Mouse (Mus musculus): ENCODE measurements around the gene Wdr25. TPM values are rescaled to one million over a fixed set of nuclear protein-coding genes. Genes with fewer than 3 reads are reported as not detected.

Gene Wdr25
- total RNA-seq, 2 experiments from 2014 or later = 6.6 to 7.1 TPM

DNA sequence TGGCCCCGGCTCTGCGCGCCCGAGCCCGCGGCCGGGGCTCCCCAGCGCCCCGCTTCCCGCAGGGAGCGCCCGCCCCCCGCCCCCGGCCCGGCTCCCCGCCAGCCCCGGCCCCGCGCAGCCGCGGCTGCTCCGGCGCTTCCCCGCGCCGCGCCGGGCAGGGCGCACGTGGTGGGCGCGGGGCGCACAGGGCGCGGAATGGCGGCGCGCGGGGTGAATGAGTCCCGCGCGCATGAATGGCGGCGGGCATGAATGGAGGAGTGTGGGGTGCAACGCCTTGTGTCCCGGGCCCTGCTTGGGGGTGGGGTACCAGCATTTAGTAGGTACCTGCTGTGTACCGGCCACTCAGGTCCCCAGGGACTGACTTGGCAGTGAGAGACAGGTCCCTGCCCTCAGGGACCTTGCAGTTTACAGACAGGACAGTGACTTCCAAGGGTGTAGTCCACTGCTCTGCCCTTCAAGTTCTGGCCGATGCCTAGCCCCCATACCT lies 174.8 kb downstream of the Wdr25 start, which contains the start of gene Begain:
Gene Begain, minus strand, starts transcription at position 51 of the 487 bp plus-strand sequence.
- DNase-seq = no peak

DNA sequence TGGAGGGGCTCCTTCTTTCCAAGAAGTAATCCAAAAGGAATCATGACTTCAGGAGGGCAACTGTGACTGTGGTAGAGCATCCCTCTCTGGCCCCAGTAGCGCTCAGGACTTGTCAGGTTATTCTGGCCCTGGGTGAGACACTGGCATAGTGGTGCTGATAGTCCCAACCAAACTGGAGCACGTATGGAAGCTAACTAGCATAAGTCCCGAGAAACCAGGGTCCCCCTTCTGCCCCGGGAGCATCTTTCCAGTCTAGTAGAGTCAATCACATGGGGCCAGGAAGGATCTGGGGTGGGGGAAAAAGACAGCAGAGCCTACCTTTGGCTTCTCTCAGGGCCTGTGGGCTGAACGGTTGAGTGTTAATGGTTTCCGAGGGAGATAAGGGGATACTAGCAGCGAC lies 175.3 kb downstream of the Wdr25 start:
- DNase-seq = no peak

DNA sequence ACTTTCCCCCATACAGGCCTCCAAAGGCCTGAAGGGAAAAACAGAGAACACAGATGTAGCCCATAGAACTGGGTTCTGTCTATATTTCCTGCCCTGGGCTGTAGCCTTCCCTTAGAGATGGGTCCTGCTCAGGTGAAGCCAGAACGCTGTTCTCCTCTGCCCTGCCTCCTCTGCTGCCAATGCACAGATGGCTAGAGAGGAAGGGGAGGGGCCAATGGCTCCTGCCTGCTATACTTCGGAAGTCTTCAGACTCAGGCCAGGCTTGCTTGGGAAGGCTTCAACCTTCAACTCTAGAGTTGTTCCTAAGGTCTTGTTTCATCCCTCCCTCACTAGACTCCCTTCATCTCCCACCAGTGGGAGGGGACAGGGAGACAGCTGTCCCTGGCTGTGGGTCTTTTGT lies 176.3 kb downstream of the Wdr25 start:
- DNase-seq = no peak

DNA sequence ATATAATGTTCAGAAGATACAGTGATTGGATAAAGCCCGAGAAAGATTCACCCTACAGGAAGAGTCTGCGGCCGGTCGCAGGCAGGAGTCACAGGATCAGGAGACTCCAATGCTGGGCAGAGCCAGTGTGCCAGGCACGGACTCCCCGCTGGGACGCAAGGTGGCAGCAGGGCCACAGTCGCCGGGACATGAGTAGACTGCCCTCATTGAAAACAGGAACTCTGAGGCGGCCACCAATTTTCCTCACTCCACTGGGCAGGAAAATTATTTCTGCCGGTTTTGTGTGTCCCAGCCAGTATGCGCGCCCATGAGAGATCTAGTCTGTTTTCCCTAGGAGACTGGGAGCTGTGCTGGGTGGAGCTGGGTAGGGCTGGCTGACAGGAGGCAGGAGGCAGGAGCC lies 177.8 kb downstream of the Wdr25 start:
- DNase-seq = no peak

DNA sequence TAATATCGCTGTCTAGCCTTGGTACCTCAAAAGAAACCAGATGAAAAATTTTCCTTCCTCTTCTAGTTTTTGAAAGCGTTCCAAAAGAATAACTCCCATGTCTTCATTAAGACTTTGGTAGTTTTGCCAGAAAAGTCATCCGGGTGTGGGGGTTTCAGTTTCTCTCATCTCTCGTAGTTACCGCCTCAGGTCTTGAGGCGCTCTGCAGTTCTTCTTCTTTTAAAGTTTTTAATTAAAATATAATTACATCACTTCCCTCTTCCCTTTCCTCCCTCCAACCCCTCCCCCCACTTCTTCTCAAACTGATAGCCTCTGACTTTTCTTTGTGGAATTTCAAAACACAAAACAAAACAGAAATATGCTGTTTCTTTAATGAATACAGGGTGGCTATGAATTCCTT lies 180.7 kb downstream of the Wdr25 start:
- no peak for DNase-seq

DNA sequence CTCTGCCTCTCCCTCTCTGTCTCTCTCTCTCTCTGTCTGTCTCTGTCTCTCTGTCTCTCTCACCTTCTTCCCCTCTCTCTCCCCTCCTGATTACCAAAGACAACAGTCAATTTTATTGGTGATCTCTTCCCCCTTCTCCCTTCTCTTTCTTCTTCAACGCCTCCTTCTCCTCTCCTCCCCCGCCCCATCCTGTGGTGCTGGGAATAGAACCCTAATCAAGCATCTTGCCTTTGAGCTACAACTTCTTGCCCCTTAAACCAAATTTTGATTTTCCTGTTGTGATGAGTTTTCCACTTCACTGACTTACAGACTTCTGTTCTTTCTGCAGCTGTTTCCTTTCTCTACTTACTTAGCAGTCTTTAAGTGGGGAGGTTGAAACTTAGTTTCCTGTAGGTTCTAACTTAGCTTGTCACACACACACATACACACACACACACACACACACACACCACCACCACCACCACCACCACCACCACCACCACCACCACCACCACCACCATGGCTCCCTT lies 181.4 kb downstream of the Wdr25 start:
- no peak for DNase-seq

DNA sequence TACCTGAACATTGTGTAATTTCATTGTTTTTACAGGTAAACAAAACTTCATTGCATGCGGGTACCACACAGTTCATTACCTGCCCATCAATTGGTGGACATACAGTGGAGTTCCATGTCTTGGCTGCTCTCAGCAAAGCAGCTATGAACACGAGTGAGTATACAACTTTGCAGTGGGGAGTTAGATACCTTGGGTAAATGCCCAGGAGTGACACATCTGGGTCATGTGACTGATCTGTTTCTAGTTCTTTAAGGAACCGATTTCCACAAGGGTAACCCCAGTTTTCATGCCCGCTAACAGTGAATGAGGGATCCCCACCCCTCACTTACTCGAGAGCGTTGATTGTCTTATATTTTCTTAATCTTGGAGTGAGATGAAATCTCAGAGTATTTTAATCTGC lies 183.6 kb downstream of the Wdr25 start:
- DNase-seq = no peak

Other genes with a start within 250 kb of the Wdr25 start
- gene Degs2, start 191.3 kb upstream of the Wdr25 start, total RNA-seq (2021) = not detected
- gene Yy1, start 100.7 kb upstream of the Wdr25 start, total RNA-seq (2021) = 10 to 100 TPM; 59.8 to 66.4 TPM
- 1 to 10 TPM; 8.4 to 9.0 TPM for gene Slc25a29, start 57.7 kb upstream of the Wdr25 start, total RNA-seq (2021)
- gene Slc25a47, start 57.6 kb upstream of the Wdr25 start, total RNA-seq (2021) = 100 to 1,000 TPM in 1 of 2 experiments, 10 to 100 TPM in 1; 49.1 to 181 TPM
- gene Wars, start 543 bp downstream of the Wdr25 start, total RNA-seq (2021) = 10 to 100 TPM; 48.8 to 51.5 TPM
- gene Begain, start 174.6 kb downstream of the Wdr25 start, total RNA-seq (2021) = 1 to 10 TPM; 6.9 to 9.9 TPM

Measured in adrenal gland, postnatal 10 days (tissue).